Mouse (Mus musculus): ENCODE data around the gene Mepce. TPM values are rescaled to one million over a fixed set of nuclear protein-coding genes. Genes with fewer than 3 reads are reported as not detected.

The Mepce gene
- polyA plus RNA-seq, 1 experiment from 2014 or later: 8.2 TPM

DNA sequence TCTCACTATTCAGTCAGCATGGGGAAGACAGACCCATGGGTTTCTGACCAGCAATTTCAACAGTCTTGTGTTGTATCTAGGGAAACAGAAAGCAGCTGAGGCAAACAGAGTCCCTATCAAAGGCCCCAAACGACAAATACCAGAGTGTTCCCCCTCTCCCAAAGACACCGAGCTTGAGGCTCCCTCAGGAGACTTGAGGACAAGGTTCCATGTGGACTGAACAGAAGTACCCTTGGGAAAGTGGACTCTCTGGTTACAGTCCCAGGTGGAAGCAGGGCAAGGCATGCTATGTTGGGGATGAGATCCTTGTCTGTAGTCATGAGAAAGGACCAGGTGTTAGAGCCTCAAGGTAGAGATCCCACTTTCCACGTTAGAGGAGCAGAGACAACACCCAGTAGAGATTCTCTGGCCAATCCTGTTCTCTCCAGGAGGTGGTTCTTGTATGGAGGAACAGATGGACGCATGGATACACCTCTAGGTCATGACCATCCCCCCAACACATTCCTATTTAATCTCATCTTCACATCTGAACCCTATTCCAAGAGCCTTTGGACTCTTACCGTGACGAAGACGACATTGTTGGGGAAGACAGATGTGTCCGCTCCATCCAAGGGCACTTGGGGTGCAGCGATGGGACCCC is 3.4 kb downstream of the Mepce start:
- Histone ChIP-seq H3K9ac (ENCODE audit: low read length) (peak overlapping the region; percentile 92), H3K4me1 (ENCODE audit: control insufficient read depth, insufficient read depth, low read length) (peaks cover 32% of the 10 kb centered on the region), H3K4me2 (ENCODE audit: low read depth, low read length) (peak overlapping the region; percentile 90), H3K4me3 (replicated peaks; ENCODE audit: low read length) (peak overlapping the region; percentile 79), H3K9me3 (replicated peaks; ENCODE audit: control insufficient read depth, low read length) (no peaks in the 10 kb centered on the region), H3K27me3 (ENCODE audit: control insufficient read depth, insufficient read depth, low read length) (no peaks in the 10 kb centered on the region), H3K36me3 (ENCODE audit: control insufficient read depth, insufficient read depth, low read length) (peaks cover 24% of the 10 kb centered on the region), H3K27ac (ENCODE audit: low read length) (peak overlapping the region; percentile 17; the same call in 1 of the 2 replicates)
- ATAC-seq (ENCODE audit: insufficient read depth, low FRiP score): no peak
- 58% methylated on average over 9 of the region's 9 CpGs for WGBS

DNA sequence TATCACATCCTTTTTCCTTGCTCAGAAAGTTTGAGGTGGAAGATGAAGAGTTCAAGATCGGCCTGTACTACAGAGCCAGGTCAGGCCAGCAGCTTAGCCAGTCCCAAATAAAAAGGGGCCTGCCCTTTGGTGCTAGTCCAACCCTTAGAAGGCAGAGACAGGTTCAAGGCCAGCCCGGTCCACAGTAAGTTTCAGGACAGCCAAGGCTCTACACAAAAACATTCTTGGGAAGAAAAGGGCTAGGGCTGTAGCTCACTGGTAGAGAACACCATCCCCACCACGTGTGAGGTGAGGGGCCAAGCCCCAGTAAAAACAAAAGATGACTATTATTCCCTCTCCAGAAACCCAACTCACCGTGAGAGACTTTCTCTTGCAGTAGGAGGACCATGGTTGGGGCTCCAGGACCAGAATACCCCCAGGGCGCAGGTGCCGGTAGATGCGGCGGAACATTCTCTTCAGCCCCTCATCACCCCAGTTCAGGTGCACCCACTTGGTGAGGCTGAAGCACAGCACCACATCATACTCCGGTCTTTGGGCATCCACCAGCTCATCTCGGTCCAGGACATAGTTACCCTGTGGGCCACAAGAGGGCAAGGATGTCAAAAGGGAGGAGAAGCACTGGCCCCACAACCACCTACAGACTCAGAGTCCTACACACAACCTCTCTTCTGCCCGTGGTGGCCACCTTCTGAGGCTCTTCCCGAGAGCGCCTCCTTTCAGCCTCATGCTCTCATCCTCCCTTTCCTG is 4.5 kb downstream of the Mepce start:
- peak overlapping the region; percentile 92 for H3K9ac ChIP-seq (ENCODE audit: low read length)
- peak overlapping the region; percentile 90 for H3K4me2 ChIP-seq (ENCODE audit: low read depth, low read length)
- peaks cover 24% of the 10 kb centered on the region for H3K36me3 ChIP-seq (ENCODE audit: control insufficient read depth, insufficient read depth, low read length)
- H3K27me3 ChIP-seq (ENCODE audit: control insufficient read depth, insufficient read depth, low read length): no peaks in the 10 kb centered on the region
- WGBS: 79% methylated on average over 13 of the region's 13 CpGs
- no peak for ATAC-seq (ENCODE audit: insufficient read depth, low FRiP score)
- peak overlapping the region; percentile 79; the same call in 1 of the 2 replicates for H3K4me3 ChIP-seq (replicated peaks; ENCODE audit: low read length)
- H3K27ac ChIP-seq (ENCODE audit: low read length): no peak overlapping the region
- peaks cover 30% of the 10 kb centered on the region for H3K4me1 ChIP-seq (ENCODE audit: control insufficient read depth, insufficient read depth, low read length)
- H3K9me3 ChIP-seq (replicated peaks; ENCODE audit: control insufficient read depth, low read length): no peaks in the 10 kb centered on the region

DNA sequence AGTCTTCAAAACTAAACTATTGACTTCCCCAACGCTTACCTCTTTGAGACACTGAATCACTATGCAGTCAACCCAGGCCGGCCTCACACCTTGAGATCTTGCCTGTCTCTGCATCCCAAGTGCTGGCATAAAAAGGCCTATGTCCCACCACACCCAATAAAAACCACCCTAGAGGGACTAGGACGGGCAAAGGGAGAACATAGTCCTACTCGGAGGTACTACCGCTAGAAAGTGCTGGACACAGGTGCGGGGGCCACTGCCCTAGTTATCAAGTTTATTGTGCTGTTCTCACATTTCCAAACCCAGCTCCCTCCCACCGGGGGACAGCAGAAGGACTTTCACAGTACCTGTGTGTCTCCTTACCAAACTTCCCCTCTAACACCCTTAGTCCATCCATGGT is 5.8 kb downstream of the Mepce start:
- H3K4me1 ChIP-seq (ENCODE audit: control insufficient read depth, insufficient read depth, low read length): peaks cover 31% of the 10 kb centered on the region
- no peak overlapping the region for H3K9ac ChIP-seq (ENCODE audit: low read length)
- WGBS: 91% methylated on average over 7 of the region's 7 CpGs
- no peaks in the 10 kb centered on the region for H3K9me3 ChIP-seq (replicated peaks; ENCODE audit: control insufficient read depth, low read length)
- H3K4me3 ChIP-seq (replicated peaks; ENCODE audit: low read length): no peak overlapping the region
- H3K4me2 ChIP-seq (ENCODE audit: low read depth, low read length): no peak overlapping the region
- H3K27me3 ChIP-seq (ENCODE audit: control insufficient read depth, insufficient read depth, low read length): no peaks in the 10 kb centered on the region
- H3K36me3 ChIP-seq (ENCODE audit: control insufficient read depth, insufficient read depth, low read length): peaks cover 24% of the 10 kb centered on the region
- H3K27ac ChIP-seq (ENCODE audit: low read length): no peak overlapping the region
- no peak for ATAC-seq (ENCODE audit: insufficient read depth, low FRiP score)

DNA sequence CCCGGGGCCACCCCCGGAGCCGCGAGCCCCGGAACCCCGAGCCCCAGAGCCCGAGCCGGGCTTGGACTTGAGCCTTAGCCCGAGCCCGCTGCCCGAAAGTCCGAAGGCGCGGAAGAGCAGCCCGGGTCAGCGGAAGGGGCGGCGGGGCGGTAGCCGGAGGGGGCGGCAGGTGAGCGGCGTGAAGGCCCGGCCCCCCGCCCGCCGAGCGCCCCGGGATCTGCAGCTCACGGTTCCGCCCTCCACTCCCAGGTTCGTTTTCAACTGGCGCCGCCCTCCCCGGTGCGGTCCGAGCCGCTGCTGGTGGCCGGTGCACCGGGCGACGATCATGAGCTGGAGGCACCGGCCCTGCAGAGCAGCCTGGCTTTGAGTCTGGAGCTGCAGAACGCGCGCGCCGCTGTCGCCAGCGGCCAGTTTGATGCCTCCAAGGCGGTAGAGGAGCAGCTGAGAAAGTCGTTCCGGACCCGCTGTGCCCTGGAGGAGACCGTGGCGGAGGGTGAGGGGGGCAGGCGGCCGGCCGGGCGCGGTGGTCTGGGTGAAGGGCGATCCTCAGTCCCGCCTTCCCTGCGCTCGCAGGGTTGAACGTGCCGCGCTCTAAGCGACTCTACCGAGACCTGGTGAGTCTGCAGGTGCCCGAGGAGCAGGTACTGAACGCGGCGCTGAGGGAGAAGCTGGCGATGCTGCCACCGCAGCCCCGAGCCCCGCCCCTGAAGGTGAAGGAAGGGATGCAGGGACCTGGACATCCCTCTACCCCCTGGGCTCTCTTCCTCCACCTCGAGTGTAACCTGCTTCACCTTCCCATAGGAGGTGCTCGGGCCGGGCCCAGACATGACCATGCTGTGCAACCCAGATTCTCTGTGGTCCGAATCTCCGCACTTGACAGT is 8.2 kb downstream of the Mepce start:
- peak overlapping the region; percentile 88 for H3K4me3 ChIP-seq (replicated peaks; ENCODE audit: low read length)
- WGBS: under 1% methylated on average over 83 of the region's 83 CpGs

DNA sequence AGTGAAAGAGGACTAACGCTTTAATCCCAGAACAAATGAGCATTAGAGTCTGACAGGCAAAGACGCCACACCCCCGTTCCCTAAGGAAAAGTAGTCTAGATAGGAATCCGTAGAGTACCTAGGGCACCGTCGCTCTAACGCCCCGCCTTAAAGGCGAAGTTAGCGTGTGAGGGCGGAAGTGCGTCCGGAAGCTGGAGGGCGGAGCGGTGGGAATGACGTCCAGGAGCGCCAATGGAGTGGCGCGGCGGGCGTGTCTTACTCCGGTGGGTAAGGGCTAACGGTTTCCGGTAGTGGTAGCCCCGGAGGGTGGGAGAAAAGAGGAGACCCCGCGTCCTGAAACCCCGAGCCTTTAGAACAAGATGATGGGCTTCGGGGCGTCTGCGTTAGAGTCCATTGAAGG is 8.8 kb downstream of the Mepce start, which contains the start of gene Ppp1r35:
Ppp1r35 (plus strand) TSS at position 215 of the 400 bp plus-strand sequence.
- peak within 1 kb of the TSS; percentile 88 for H3K9ac ChIP-seq (ENCODE audit: low read length)
- under 1% methylated on average over 31 of the region's 31 CpGs for WGBS
- H3K27ac ChIP-seq (ENCODE audit: low read length): peak within 1 kb of the TSS; percentile 83
- no peaks in the 10 kb centered on the region for H3K27me3 ChIP-seq (ENCODE audit: control insufficient read depth, insufficient read depth, low read length)
- peak within 1 kb of the TSS; percentile 87 for H3K4me2 ChIP-seq (ENCODE audit: low read depth, low read length)
- H3K36me3 ChIP-seq (ENCODE audit: control insufficient read depth, insufficient read depth, low read length): peaks cover 24% of the 10 kb centered on the region
- ATAC-seq (ENCODE audit: insufficient read depth, low FRiP score): peak; percentile 95
- H3K4me3 ChIP-seq (replicated peaks; ENCODE audit: low read length): peak within 1 kb of the TSS; percentile 88
- peaks cover 20% of the 10 kb centered on the region for H3K4me1 ChIP-seq (ENCODE audit: control insufficient read depth, insufficient read depth, low read length)
- no peaks in the 10 kb centered on the region for H3K9me3 ChIP-seq (replicated peaks; ENCODE audit: control insufficient read depth, low read length)

More for the DNA sequence above, 8.2 kb downstream of the Mepce start:
- H3K9me3 ChIP-seq (replicated peaks; ENCODE audit: control insufficient read depth, low read length): no peaks in the 10 kb centered on the region
- H3K27ac ChIP-seq (ENCODE audit: low read length): peak overlapping the region; percentile 83
- ATAC-seq (ENCODE audit: insufficient read depth, low FRiP score): peak; percentile 14; the same call in 1 of the 2 replicates
- peak overlapping the region; percentile 87 for H3K4me2 ChIP-seq (ENCODE audit: low read depth, low read length)
- H3K4me1 ChIP-seq (ENCODE audit: control insufficient read depth, insufficient read depth, low read length): peaks cover 26% of the 10 kb centered on the region
- H3K36me3 ChIP-seq (ENCODE audit: control insufficient read depth, insufficient read depth, low read length): peaks cover 24% of the 10 kb centered on the region
- peak overlapping the region; percentile 88 for H3K9ac ChIP-seq (ENCODE audit: low read length)
- H3K27me3 ChIP-seq (ENCODE audit: control insufficient read depth, insufficient read depth, low read length): no peaks in the 10 kb centered on the region

DNA sequence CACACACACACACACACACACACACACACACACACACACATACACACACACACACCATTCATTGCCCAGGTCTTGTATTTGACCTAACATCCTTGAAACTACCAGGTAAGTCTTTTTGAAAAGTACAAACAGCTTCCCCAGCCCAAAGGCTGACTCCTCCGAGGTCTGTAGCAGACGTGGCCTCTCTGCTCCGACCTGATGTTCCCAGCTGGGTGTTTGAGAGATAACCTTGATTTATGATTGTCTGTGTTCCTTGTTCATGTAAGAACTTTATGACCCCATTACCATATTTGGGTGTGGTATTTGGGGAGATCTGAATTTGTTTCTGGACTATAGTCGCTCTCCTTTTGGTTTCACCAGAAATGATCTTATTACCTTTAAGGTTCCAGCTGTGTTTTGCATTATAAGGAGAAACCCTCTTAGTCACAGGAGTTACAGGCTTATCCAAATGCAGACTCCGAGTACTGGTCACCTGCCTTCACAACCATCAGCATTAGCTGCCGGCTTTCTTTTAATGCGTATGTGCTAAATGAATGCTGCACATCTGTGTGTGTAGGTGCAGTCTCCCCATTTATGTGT is 10.1 kb downstream of the Mepce start:
- ATAC-seq (ENCODE audit: insufficient read depth, low FRiP score): no peak
- Histone ChIP-seq H3K27ac (ENCODE audit: low read length) (no peak overlapping the region), H3K4me1 (ENCODE audit: control insufficient read depth, insufficient read depth, low read length) (peaks cover 12% of the 10 kb centered on the region), H3K4me3 (replicated peaks; ENCODE audit: low read length) (no peak overlapping the region), H3K9ac (ENCODE audit: low read length) (no peak overlapping the region), H3K36me3 (ENCODE audit: control insufficient read depth, insufficient read depth, low read length) (peaks cover 15% of the 10 kb centered on the region), H3K27me3 (ENCODE audit: control insufficient read depth, insufficient read depth, low read length) (no peaks in the 10 kb centered on the region), H3K9me3 (replicated peaks; ENCODE audit: control insufficient read depth, low read length) (no peaks in the 10 kb centered on the region), H3K4me2 (ENCODE audit: low read depth, low read length) (no peak overlapping the region)
- WGBS: 62% methylated on average over 7 of the region's 7 CpGs

DNA sequence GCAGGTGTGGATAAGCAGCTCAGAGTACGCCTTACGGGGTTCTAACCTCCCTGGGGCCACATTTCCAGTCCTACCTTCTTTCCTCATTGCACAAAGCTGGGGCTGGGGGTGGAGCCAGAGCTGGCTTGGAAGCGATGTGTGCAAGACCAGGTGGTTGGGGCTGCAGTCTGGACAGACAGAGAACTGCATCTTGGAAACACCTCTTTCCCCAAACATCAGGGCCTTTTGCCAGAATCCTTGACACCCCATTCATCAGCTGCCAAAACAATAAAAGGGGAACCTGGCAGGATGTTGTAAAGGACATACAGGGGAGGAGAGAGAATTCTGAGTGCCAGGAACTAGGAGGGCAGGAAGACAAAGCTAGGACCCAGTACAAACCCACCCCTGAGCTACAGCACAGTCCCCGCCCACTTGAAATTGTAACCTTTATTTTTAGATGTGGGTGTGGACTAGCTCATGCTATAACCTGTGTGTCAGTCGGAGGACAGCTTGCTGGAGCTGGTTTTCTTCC is 11.0 kb downstream of the Mepce start:
- H3K36me3 ChIP-seq (ENCODE audit: control insufficient read depth, insufficient read depth, low read length): peaks cover 6% of the 10 kb centered on the region
- H3K9me3 ChIP-seq (replicated peaks; ENCODE audit: control insufficient read depth, low read length): no peaks in the 10 kb centered on the region
- ATAC-seq (ENCODE audit: insufficient read depth, low FRiP score): peak; percentile 49
- 19% methylated on average over 5 of the region's 5 CpGs for WGBS
- H3K4me3 ChIP-seq (replicated peaks; ENCODE audit: low read length): no peak overlapping the region
- peaks cover 12% of the 10 kb centered on the region for H3K4me1 ChIP-seq (ENCODE audit: control insufficient read depth, insufficient read depth, low read length)
- no peak overlapping the region; the same call in 1 of the 2 replicates for H3K4me2 ChIP-seq (ENCODE audit: low read depth, low read length)
- H3K27ac ChIP-seq (ENCODE audit: low read length): peak overlapping the region; percentile 35
- no peaks in the 10 kb centered on the region for H3K27me3 ChIP-seq (ENCODE audit: control insufficient read depth, insufficient read depth, low read length)
- H3K9ac ChIP-seq (ENCODE audit: low read length): 0 out of 2 replicates have a peak overlapping the region, but pooled peaks have one; percentile 1

DNA sequence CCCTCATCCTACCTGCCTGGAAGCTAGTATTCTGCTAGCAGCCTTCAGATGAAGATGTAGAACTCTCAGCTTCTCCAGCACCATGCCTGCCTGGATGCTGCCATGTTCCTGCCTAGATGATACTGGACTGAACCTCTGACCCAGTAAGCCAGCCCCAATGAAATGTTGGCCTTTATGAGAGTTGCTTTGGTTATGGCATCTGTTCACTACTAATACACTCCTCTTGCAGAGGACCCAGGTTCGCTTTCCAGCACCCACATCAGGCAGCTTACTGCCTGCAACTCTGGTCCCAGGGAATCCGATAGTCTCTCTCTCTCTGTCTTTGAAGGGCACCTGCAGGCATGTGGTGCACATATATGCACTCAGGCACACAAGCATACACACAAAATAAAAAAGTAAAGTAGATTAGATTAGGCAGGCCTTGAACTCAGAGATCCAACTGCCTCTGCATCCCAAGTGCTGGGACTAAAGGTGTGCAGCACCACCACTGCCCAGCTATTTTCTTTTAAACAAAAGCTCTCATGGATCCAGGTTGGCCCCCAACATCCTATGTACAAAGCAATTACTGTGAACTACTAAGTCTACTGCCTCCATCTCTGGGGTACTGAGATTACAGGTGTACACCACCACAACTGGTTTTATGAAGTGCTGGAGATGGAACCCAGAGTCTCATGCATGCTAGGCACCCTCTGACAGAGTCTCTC is 11.7 kb downstream of the Mepce start:
- WGBS: 94% methylated on average over 2 of the region's 2 CpGs
- no peak overlapping the region for H3K4me3 ChIP-seq (replicated peaks; ENCODE audit: low read length)
- H3K36me3 ChIP-seq (ENCODE audit: control insufficient read depth, insufficient read depth, low read length): 0 out of 2 replicates have a peak, but pooled peaks cover 3% of the 10 kb centered on the region
- H3K27ac ChIP-seq (ENCODE audit: low read length): peak overlapping the region; percentile 35
- no peaks in the 10 kb centered on the region for H3K27me3 ChIP-seq (ENCODE audit: control insufficient read depth, insufficient read depth, low read length)
- no peak overlapping the region for H3K4me2 ChIP-seq (ENCODE audit: low read depth, low read length)
- H3K9me3 ChIP-seq (replicated peaks; ENCODE audit: control insufficient read depth, low read length): no peaks in the 10 kb centered on the region
- H3K9ac ChIP-seq (ENCODE audit: low read length): no peak overlapping the region
- ATAC-seq (ENCODE audit: insufficient read depth, low FRiP score): no peak
- peaks cover 12% of the 10 kb centered on the region for H3K4me1 ChIP-seq (ENCODE audit: control insufficient read depth, insufficient read depth, low read length)

Data from stomach, embryonic 16.5 days (tissue).